Mouse (Mus musculus): ENCODE measurements around the gene Cry1.

Cry1 gene

GRCm38 (mm10) chr10:85161745-85162351 is 23.0 kb downstream of the Cry1 start:
- in situ Hi-C loops (cut with MboI, MseI) = no loop called here

DNA sequence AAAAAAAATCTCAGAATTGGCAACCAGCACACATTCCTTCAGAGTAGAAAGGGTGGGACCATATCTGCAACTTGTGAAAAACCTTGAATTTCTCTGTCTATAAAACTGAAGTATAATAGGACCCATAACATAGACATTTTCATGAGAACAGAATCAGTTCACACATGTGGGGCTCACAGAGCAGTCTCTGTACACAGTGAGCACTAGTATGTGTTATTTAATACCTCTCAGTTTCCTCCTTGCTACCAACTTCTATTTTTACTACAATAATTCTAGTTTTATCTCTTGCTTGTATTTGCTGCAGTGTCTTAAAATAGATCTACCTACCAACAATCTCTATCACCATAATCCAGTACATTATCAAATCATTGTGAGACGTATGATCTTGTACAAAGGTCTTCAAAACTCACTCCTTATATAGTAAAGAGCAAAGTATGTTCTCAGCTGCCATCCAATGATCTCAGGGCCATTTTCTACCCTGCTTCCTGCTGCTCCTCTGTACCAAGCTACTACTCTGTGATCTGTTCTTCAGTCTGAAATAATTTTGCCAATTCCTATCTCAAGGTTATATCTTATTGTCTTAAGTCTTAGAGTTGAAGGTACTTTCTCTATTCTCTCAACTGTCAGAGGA is 24.8 kb downstream of the Cry1 start:
- in situ Hi-C loops (cut with MboI, MseI) = no loop called here

DNA sequence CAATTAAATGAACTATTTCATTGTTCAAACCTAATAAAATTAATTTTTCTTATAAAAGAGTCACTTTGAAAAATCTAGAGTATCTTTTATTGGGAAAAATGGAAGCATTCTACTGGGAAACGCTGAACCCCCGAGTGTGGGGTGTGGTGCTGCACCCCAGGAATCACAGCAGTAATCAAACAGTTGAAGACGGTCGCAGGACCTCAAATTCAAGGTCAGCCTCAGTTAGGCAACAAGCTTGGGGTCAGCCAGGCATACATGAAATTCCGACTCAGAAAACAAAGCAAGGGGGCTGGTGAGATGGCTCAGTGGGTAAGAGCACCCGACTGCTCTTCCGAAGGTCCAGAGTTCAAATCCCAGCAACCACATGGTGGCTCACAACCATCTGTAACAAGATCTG is 27.4 kb downstream of the Cry1 start:
- in situ Hi-C loops (cut with MboI, MseI) = no loop called here

GRCm38 (mm10) chr10:85154195-85154594 is 30.7 kb downstream of the Cry1 start:
- in situ Hi-C loops (cut with MboI, MseI) = no loop called here

- in situ Hi-C loops (cut with MboI, MseI) = no loop called here
Observed at GRCm38 (mm10) chr10:85149226-85149625, 35.6 kb downstream of the Cry1 start.

DNA sequence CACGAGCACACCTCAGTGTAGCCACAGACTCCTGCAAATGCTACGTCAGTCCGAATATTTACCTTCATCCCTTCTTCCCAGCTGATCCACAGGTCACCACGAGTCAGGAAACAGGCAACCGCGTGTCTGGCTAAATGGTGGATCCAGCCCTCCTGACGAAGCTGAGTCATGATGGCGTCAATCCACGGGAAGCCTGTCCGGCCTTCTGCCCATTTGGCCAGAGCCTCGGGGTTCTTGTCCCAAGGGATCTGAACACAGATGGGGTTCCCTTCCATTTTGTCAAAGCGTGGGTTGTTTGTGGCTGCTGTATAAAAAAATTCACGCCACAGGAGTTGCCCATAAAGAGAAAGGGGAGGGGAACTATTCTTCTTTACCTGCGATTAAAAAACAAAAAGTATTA is 38.6 kb downstream of the Cry1 start:
- in situ Hi-C loops (cut with MboI, MseI) = no loop called here

GRCm38 (mm10) chr10:85141465-85141864 is 43.4 kb downstream of the Cry1 start:
- in situ Hi-C loops (cut with MboI, MseI) = no loop called here

GRCm38 (mm10) chr10:85136573-85136972 is 48.3 kb downstream of the Cry1 start:
- in situ Hi-C loops (cut with MboI, MseI) = no loop called here

DNA sequence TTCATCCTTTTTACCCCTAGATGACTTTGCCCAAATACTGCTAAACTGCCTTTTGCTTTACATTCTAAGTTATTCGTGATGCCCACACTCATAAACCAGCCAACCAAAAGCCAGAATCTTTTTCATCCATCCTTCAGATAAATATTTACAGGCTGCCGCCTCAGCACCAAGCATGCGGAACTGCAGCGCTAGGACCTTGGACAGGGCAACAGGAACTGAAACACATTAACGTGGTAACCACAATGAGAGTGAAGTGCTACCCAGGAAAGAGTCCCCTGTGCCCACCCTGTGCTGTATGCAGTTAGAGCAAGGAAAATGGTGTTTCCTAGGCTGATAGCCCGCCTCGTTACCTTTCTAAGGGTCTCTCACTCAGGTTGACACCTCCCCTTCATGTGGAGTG is 56.4 kb downstream of the Cry1 start:
- in situ Hi-C loops (cut with MboI, MseI) = no loop called here

DNA sequence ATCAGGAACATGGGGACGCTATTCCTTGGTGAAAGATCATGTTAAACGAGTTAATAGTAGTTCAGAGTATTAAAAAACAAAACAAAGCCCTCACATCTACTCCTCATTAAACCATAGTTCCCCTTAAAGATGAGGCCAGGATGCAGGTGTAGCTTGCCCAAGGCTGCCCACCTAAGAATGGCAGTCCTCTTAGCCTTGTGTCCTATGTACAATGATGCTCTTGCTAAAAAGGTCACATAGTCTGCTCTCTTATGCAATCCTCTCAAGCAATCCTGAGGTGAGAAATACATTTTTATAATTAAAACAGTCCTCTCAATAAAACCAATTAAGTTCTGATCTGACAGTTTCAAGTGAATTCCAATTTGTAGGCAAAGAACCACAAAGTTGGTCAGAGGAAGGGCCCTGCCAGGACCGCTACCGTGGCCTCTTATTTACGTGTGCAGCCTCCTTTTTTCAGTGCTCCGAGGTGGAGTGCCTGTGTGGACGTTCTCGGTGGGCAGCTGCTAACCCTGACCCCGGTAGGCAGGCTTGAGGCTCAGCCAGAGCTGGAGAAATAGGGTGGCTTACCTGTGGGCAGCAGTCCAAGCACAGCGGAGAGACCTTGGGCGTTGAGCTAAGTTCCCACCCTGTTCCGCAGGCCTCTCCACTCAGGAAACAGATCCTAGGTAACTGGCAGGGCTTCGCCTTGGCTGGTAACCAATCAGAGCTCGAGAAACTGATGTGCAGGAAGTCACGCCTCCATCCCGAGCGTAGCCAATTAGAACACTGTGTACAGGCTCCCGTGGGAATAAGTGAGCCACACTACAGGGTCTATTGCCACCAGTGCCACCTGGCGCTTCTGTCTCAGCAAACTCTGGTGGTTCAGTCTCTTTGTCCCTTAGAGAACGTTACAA is 57.2 kb downstream of the Cry1 start, which contains the start of gene Mterf2:
TSS of gene Mterf2 (minus strand) at position 633 of the 893 bp plus-strand sequence.
- in situ Hi-C loops (cut with MboI, MseI) = no loop called here

- in situ Hi-C loops (cut with MboI, MseI) = no loop called here
Observed at GRCm38 (mm10) chr10:85125184-85125583, 59.7 kb downstream of the Cry1 start.

GRCm38 (mm10) chr10:85114409-85114808 is 70.5 kb downstream of the Cry1 start:
- in situ Hi-C loops (cut with MboI, MseI) = no loop called here

DNA sequence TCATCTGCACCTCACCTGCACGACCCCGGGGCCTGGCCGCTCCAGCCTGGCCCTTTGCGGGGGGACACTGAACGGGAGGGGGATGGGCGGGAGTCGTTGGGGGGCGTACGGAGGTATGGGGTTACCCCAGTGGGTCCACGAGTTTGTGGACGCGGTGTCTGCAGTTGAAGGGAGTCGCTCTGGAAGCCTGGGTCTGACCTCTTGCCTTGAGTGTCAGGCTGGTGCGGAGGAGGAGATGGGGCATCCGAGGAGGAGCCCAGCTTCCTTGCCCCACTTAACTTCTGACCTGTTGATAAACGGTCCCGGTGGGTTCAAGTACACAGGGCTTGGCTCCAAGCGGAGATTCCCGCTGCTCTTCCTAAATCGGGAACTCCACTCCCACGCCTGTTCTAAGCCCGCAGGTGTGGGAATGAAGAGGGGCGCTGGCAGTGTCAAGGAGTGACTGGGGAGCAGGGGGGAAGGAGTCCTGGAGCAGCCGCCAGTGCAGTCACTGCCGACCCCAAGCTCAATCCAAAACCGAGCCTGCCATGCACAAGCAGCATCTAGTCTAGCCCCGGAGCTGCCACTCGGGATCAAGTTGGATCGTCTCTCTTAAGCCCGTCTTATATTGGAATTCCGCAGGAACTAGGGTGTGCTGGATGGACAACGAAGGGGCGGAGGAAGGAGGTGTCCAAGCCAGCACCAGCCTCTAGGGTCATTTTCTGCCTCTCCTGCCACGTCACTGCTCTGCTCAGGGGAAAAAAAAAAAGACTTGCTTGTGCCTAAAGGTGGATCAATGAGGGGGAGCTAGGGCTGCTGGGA is 81.6 kb downstream of the Cry1 start:
- in situ Hi-C loops (cut with MboI, MseI) = no loop called here

GRCm38 (mm10) chr10:85102247-85103084 is 82.4 kb downstream of the Cry1 start, which contains the start of the genes Fhl4 and Tmem263:
TSS of gene Fhl4 (minus strand) at chr10:85102495.
TSS of gene Tmem263 (plus strand) at chr10:85102627.
- in situ Hi-C loops (cut with MboI, MseI) = no loop called here

- in situ Hi-C loops (cut with MboI, MseI) = no loop called here
Observed at GRCm38 (mm10) chr10:85101841-85102240, 83.0 kb downstream of the Cry1 start.

Measured in regulatory T cell (primary cell).